Mouse (Mus musculus) thymus, postnatal 14 days (tissue): Measurements from ENCODE around the gene Myo10.
A peak's percentile ranks its signal among the peaks of the same experiment; 100 is the strongest.

ENCODE experiments used
- DNase-seq: peaks from one replicate; pipeline ENCODE4 v3.0.0; 2021

Myo10 gene

DNA sequence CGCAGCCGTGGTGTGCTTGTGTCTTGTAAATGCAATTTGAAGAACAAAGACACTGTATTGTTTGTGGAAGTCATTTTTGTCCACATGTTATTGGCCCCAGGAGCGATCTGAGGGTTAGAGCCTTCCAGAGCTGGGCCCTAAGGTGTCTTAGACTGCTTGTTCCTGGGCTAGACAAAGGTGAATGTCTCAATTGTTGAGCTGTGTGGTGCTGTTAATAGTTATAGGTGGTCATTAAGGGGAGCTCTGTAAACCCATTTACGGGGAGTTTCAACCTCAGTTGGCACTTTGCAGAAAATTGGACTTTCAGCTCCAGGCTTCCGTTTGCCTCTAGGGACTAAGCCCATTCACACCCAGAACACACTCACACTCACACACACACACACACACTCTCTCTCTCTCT, 31.4 kb downstream of the Myo10 start:
- DNase-seq, result no peak

DNA sequence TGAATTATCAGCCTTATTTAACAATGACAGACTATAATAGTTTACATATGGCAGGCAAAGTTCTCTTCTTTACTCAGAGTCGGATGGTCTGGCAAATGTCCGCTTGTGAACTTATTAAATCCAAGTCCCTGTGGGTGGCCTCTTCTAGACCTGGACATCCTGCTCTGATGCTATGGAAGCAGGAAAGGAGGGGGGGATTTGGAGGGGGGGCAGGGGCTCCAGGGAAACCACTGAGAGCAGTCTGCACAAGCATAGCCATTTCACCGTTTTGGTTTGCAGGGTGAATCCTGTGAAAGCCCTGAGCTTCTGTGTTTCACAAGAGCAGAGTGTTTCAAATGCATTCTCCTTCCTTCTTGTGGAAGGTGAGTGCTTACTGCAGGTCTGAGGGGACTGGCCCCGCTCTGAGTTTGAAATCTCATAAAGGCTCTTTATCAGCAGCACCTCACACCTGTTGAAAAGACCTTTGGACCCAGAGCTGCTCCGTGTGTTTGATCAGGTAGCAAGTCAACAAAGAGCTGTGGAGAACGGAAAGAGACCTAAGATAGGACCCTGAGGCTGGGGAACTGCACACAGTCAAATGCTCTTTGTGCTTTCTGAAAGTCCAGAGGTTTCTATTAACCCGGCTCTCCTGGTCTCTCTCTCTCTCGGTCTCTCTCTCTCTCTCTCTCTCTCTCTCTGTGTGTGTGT, 40.7 kb downstream of the Myo10 start:
- no peak for DNase-seq

DNA sequence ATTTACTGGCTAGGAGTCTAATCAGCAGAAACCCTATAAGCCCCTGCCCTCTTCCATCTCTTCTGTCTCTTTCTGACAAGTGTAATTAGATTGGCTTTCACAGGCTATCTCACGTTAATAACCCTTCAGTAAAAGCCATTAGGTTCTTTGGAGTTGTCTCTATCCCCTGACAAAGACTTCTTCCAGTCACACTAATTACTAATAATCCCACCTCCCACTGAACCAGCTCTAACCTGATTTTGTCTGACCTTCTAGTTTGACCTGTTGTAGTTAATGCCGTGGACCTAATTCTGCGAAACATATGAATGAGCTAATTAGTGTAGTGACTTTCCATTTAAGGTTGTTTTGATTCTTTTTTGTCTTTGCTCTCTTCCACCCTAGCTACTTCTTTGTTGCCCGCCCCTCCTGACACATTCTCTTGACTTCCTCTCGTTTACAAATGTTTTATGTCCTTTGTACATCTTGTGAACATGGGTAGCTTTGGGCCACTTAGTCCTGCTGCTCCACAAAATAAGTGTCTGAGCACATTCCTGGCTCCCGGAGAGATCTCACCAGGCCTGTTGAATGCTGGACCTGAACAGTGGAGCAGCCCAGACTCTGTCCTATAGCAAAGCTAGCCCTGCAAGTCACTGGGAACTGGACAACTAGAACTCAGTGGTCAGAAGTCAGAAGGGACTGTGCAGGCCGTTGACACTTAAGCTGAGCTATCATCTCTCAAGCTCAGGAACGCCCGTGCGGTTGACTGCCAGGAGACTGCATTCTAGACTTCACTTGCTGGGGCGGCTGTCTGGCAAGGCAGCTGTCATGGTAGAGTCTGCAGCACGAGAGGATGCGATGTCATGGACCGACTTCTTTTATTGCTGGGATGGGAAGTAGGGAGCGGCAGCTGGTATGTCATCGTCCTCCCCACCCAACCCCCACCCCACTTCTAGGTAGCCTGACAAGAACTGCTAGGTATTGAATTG, 47.2 kb downstream of the Myo10 start:
- DNase-seq, result no peak

DNA sequence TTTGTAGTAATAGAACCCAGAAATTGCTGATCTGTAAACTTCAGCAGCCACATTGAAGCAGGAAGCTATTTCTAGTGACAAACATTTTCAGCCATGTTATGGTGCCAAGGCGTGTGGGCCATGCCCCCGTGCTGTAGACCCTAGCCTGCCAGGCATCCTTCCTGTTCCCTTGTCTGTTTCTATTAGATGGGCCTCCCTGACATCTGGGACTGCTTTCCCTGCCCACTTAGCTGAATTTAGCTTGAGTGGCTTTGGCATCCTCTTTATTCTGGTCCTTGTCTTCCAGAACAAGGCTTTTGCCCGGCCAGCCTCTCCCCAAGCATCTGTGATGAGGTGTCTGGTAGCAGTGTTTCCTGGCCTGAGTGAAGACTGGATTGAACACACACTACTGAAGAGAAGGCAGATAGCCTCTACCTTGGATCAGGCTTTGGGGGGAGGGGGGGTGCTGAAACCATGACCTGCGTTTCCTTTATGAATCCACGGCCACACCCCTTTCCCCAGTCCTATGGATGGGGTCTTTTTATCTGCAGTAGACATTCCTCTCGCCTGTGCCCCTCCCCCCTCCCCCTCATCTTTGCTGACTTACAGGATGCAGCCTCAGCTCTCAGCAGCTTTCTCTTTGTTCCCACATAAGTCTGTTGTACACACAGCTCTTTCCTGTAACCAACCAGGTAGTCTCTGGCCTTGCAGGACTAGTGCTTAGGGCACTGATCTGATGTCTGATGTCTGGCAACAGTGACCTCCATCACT, 51.1 kb downstream of the Myo10 start:
- no peak for DNase-seq

DNA sequence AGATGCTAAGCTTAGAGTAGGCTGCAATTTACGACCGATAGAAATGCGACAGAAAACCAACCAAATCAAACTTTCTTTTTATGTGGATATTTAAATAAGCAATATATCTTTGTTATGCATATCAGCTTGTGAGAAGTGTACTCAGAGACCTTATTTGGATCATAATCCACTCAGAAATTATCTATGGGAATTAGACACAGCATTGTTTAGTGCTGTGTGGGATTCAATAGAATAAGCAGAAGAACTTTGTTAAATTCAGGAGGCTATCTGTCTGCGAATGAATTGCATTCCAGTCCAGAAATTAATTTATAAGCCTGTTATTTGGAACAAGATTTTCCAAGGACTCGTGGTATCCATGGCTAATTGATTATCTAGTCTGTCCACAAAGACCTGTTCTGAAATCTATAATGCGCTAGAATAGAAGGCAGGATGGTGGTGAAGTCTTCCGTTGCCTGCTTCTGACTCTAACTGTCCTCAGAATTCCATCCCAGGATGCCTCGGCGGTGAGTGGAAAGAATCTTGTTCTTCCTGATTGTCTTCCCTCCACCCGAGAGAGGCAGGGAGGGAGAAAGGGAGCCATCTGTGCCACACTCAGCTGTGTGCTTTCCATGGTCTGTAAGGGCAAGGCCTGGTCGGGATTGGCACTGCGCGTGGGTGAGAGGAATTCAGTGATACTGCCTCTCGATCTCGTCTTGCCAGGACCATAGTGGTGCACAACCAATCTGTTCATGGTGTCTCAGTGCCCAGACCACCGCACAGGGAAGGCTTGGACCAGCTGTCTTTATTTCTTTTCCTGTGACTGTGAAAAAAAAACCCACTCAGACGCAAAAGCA, 52.0 kb downstream of the Myo10 start:
- DNase-seq, result no peak

DNA sequence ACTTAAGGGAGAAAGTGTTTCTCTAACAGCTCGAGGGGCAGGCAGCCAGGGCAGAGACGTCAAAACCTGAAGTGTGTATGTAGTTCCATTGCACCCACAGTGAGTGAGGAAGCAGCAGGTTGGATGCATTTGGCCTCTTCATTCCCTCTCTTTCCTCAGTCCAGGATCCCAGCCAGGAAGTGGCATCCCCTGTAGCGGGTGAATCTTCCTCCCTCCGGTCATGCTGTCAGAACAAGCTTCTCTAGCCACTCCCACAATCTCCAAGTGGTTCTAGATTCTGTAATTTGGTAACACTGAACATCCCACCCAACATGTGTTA, 52.6 kb downstream of the Myo10 start:
- no peak for DNase-seq

DNA sequence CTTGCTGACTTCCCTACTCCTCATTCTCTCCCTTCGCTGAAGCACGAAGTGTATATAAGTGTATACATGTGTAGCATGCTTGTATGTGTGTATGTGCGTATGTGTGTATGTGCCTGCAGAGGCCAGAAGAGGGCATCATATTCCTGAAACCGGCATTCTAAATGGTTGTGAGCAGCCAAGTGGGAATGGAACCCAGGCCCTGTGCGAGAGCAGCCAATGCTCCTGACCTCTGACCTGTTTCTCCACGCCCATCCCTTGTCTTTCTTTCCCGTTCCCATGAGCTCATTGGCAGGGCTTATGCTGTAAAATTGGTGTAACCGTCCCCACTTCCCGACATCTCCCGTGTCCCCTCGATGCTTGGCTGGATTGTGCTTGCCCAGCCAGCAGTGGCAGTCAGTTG, 53.0 kb downstream of the Myo10 start:
- no peak for DNase-seq

DNA sequence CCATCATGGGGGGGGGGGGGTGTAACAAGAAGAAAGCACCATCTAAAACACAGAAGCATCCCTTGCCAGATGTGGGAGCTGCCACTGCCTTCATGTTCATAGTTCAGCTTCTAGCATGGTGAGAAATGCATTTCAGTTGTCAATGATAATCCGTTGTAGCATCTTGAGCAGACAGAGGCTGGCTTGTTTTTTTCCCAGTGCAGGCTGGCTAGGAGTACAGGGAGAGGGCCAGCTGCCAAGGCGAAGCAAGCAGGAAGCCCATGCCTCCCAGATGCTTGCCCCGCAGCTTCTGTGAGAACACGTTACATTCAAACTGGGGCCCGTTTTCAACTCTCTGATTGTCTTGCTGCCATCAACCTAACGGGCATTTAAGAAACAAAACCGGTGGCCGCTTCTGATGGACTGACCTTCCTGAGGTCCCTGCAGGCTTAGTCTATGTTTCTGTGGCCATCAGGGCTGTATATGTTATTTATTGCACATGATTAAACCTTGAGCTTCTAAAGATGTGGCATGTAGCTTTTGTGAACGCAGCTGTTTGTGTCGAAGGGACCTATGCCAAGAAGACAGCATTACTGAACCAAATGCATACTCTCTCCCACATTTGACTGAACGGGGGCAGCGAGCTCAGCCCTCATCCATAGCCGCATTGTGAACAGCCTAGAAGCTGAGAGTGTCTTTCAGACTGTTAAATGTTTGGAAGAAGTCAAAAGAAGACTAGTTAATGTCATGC, 53.9 kb downstream of the Myo10 start:
- no peak for DNase-seq

DNA sequence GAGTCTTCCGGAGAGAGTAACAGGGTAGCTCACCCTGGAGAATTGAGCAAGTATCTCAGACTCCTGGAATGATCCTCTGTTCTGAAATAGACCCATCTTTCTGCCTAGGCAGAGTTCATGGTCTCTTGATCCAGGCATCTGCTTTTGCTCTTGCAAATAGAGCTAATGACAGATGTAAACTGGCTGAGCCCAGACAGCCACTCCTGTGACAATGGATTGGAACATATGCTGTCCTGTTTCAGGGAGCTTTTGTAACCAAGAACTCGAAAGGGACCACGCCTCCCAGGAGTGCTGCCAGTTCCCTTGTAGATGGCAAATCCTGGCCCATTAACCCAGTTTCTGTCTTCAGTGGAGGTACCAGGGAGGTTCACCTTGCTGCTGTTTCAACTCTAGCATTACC, 56.8 kb downstream of the Myo10 start:
- DNase-seq, result no peak

DNA sequence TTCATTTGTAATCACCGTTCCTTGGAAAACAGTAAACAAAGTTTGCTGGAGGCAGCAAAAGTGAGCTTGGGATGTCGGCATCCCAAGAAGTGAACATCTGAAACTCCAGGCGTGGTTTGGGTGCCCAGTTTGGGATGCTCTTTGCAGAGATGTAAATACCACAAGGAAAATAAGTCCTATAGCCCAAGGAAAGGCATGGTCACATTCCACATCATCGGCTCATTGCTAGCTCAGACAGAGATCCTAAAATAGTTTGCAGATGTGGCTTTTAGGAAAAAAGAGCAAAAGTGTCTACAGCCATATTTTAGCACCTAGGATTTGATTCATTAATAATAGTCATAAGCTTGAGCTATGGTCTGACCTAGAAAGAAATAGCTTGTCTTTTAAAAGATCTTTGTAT, 57.3 kb downstream of the Myo10 start:
- DNase-seq, result no peak

DNA sequence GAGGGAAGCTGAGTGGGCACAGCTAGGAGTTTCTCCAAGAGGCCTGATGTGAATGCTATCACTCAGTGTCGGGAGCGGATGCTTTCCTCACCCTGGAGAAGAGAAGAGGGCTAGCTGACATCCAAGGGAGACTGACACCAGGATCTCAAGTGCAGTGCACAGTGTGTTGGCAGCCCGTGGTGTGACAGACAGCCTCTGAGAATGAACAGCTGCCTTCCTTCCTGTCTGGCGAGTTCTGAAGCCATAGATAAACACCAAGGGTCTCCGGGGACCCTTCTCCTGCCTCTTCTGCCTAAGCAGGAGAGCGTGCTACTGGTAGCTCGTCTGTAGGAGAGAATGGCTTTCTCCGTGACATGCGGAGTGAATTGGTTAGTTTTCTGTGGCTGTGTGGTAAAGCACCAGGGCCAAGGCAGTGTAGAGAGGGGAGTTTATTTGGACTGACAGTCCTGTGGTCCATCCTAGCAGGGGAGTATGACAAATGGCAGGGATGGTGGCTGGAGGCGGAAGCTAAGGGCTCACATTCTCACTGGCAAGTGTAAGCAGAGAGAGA, 58.0 kb downstream of the Myo10 start:
- DNase-seq, result no peak

DNA sequence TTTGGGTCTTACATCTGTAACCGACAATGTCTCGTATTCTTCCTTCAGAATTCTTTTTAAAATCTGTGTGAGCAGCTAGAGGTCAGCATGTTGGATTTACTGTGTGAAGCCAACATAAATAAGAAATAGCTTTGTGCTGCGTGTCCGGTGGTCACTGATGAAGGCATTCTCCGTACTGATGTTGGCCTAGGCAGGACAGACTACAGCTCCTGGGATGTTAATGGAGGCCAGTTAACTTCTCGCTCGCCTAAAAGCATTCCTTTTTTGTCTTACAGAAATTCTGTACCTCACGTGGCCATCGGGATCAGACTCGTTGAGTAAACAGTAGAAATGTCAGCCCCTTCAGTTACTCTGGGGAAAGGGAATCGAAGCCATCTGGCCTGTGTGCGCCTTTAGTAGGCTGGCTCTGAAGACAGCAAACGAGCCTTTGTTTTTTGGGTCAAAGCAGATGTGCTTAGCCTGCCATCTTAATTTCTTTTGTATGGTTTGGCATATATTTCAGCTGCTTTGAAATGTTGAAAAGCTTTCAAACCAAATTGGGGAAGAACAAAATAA, 60.7 kb downstream of the Myo10 start:
- no peak for DNase-seq

DNA sequence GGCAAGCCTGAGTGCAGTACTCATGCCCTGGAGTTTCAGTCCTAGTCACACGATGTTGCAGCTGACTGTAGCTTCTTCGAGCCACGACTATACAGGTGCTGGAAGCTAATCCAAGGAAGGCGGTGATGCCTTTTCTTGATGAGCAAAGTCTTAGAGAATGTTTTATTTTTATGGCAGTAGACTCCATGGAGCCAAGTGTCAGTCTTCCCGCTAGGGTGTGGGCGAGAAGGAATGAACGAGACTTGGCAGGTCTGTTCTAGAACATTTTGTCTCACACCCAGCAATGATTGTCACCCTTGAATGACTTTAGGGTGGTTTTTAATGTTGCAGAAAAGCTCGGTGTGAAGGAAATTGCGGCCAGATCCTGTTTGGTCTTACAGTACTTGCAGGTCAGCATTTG, 62.9 kb downstream of the Myo10 start:
- no peak for DNase-seq

DNA sequence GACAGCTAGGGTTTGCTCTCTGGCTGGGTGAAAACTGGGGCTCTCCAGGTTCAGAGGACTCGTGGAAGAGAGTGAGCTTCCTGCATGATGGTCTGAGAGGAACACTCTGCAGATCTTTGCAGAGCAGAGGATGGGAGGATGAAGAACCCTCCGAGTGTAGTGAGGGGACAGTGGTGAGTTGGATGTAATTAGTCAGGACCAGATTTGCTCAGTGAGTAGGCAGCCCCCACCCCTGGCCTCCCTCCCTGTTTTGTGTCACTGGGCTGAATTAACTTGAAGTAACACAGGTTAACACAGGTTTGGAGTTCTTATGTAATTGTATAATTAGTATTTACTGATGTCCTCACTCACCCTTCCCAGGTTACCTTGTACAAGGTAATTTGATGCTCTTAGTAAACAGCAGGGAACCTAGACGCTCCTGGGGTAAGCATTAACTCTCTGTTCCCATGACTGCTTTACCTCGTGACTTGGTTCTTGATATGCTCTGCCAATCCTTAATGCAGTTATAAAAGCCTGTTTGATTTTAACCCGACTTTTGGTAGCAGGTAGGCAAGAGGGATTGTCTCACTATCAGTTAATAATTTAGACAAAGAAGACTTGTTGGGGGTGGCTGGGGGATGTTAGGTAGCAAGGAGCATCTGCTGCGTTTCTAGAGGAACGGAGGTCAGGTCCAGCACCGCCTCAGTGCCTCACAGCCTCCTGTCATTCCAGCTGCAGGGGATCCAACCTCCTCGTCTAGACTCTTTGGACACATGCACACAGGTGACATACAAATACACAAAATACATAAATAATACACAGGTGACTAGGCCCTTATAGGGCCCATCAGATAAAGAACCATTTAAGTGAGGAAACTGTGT, 66.3 kb downstream of the Myo10 start:
- DNase-seq, result no peak

DNA sequence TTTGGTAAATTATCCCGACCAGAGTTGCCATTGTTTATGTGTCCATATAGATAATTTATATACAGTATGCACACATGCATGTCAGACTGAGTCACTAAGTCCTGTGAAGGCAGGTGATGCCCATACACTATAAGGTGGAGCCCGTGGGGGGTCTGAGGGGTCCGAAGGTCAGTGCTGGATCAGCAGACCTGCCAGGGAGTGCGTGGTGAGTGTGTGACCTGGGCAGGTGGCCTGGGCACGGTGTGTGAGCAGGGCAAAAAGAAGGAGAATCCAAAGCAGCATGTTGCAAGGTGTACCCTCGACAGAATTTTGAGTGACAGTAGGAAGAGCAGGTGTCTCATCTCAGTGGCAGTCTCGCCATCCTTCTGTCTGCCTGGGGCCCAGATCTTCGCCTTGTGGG, 67.2 kb downstream of the Myo10 start:
- no peak for DNase-seq

DNA sequence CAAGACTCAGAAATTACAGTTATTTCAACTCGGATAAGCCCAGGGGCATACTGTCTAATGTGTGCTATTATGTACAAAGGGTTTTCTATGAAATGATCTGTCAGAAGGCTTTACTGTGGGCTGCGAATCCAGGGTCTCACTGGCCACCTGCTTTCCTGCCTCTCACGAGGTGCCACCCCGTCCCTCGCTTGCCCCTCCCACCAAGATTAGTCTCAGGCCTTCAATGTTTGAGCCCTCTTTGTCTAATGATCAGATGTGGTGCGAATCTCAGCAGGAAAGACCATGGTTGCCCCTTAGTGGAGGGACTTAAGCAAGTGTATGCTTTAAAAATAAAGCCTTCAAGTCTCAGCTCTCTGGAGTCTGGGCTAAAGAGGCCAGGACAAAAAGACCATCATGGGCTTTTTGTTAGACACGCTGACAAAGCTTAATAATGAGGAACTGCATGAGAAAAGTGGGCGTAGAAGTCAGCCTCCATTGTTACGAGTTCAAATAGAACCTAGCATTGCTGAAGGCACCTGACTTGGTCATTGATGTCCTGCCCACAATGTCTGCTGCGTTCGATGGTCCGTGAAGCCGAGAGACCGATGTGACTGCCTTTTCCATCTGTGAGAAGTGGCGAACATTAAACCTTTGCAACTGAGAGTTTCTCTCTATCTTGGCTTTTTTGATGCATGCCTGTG, 67.9 kb downstream of the Myo10 start:
- no peak for DNase-seq

DNA sequence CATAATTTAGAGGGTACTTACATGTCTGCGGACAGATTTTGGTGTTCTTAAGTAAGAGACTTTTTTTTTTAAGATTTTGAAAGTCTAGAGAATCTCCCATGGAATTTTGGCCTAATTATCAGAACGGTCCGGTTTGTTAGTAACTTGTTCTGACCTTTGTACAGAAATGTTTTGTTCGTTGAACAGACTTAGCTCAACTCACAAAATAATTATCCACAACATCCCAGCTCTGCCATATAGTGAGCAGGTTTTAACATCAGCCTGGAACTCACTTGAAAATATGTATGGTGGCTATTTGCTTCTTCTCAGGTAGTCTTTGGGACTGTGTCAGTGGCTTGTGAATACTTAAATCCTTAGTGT, 68.4 kb downstream of the Myo10 start:
- no peak for DNase-seq

DNA sequence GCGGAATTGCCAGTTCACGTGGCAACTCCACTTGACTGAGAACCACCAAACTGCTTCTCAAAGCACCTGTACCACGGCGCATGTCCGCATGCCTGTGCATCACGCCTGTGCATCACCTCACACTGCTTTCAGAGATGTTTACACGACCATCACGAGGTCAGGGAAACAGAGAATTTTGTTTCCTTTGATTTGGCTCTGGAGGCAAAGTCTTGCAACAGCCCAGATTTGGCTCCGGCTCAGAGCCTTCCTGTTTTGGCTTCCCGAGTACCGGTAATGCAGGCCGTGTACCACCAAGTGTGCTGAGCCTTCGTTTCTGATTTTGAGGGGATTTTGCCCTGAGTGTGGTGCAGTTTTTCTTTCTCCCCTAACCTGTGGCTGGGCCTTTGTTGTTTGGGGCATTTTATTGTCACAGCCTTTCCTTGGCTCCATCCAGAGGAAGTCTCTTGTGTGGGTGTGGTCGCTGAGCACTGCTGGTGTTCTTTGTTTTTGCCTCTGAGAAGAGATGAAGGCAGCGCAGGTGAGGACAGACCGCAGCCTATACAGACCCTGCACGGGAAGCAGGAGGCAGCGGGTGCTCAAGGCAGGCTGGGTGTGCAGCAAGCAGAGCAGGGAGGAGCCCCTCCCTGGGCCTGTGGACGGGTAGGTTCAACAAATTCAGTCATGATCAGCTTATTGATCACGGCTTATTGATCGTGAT, 70.1 kb downstream of the Myo10 start:
- DNase-seq, result peak; percentile 61

DNA sequence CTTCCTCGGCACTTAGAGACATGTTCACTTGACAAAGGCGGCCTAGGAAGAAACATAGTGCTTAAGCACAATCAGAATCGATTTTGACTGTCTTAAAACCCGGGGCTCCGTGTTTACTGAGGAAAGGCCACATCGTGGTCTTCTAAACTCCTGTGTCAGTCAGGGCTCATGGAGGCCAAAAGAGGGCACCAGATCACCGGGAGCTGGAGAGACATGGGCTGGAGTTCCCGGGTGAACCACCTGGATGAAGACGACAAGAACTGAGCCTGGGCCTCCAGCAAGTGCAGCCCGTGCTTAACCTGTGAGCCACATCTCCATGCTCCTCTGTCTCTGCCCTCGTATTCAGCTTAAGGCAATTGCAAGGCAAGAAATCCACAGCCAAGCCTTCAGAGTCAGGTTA, 71.4 kb downstream of the Myo10 start:
- no peak for DNase-seq
